Mouse (Mus musculus) stomach, postnatal 0 days (tissue): ENCODE results near the gene Trabd2b. TPM values are rescaled to one million over a fixed set of nuclear protein-coding genes. Genes with fewer than 3 reads are reported as not detected.

Experiments used
- ATAC-seq: fragments of 200-750 bp; cut with Nextera tagmentation; 2 replicates; pipeline ENCODE4 v1.8.0; 2017; ENCODE audit not compliant: low FRiP score, low TSS enrichment
- DNase-seq: peaks from one replicate; pipeline ENCODE4 v3.0.0-alpha.2; 2016; ENCODE audit warnings: low spot score
- H3K27ac ChIP-seq: fragments of 300-500 bp; sonication (generic); replicated peaks from 2 replicates; pipeline ENCODE4 v1.5.1; 2014; ENCODE audit warnings: mild to moderate bottlenecking, control low read depth
- H3K27me3 ChIP-seq: fragments of 300-500 bp; sonication (generic); 2 replicates; pipeline ENCODE4 v1.6.1; 2014; ENCODE audit warnings: low read length; ENCODE audit not compliant: control insufficient read depth, insufficient read depth
- H3K36me3 ChIP-seq: fragments of 300-500 bp; sonication (generic); 2 replicates; pipeline ENCODE4 v1.6.1; 2014; ENCODE audit warnings: low read length, mixed read lengths; ENCODE audit not compliant: control insufficient read depth, insufficient read depth
- H3K4me1 ChIP-seq: fragments of 300-500 bp; sonication (generic); replicated peaks from 2 replicates; pipeline ENCODE4 v1.6.1; 2014; ENCODE audit warnings: antibody characterized with exemption; ENCODE audit not compliant: control insufficient read depth, insufficient read depth
- H3K4me2 ChIP-seq: fragments of 300-500 bp; sonication (generic); replicated peaks from 2 replicates; pipeline ENCODE4 v1.6.1; 2014; ENCODE audit warnings: low read depth, mild to moderate bottlenecking, control low read depth, moderate library complexity
- H3K4me3 ChIP-seq: fragments of 300-500 bp; sonication (generic); 2 replicates; pipeline ENCODE4 v1.5.1; 2014; ENCODE audit warnings: low read depth, low read length, control low read depth
- H3K9ac ChIP-seq: fragments of 300-500 bp; sonication (generic); 2 replicates; pipeline ENCODE4 v1.6.1; 2014; ENCODE audit warnings: mild to moderate bottlenecking, low read length, control low read depth, mixed read lengths
- H3K9me3 ChIP-seq: fragments of 300-500 bp; sonication (generic); 2 replicates; pipeline ENCODE4 v1.6.1; 2016; ENCODE audit warnings: low read length; ENCODE audit not compliant: control insufficient read depth
- CTCF ChIP-seq: IDR thresholded peaks from 2 replicates; pipeline ENCODE4 v1.5.1; 2016; ENCODE audit warnings: antibody characterized with exemption, low read depth, mild to moderate bottlenecking, moderate library complexity
- EP300 ChIP-seq: optimal IDR thresholded peaks from 2 replicates; pipeline ENCODE3; 2016; ENCODE audit warnings: antibody characterized with exemption
- WGBS: fragments of 180-500 bp; shearing (Covaris S2); extraction: QIAGEN DNeasy Blood & Tissue Kit; methylation state at CpG from one replicate; pipeline ENCODE4 v1.1.7; 2014; 5-methylcytosine and 5-hydroxymethylcytosine counted together
- polyA plus RNA-seq: library from polyadenylated mRNA; unstranded; fragments of >200 nt; fragmentation: Nextera tagmentation; extraction: Ambion mirVana; gene quantifications from 2 replicates; pipeline ENCODE4 v1.2.1, GENCODE M21; 2015

Gene Trabd2b
- polyA plus RNA-seq, 1 experiment from 2014 or later, result 0.61 TPM

- 0 out of 2 replicates have a peak, but pooled peaks cover 2% of the 10 kb centered on the region for H3K4me1 ChIP-seq
- H3K4me3 ChIP-seq, result no peak overlapping the region
- H3K27me3 ChIP-seq, result no peaks in the 10 kb centered on the region
- H3K9ac ChIP-seq, result no peak overlapping the region
- 44% methylated on average over 6 of the region's 6 CpGs for whole genome bisulfite sequencing
- DNase-seq (no peak), ATAC-seq (no peak)
- H3K36me3 ChIP-seq, result no peaks in the 10 kb centered on the region
- no peak overlapping the region for H3K27ac ChIP-seq
- no peak overlapping the region for H3K4me2 ChIP-seq
- TF ChIP-seq EP300 (no peak), CTCF (no peak)
- H3K9me3 ChIP-seq, result no peaks in the 10 kb centered on the region
Measured at GRCm38 (mm10) chr4:114557731-114558130, 151.2 kb downstream of the Trabd2b start.

- Histone ChIP-seq H3K27me3 (no peaks in the 10 kb centered on the region), H3K4me1 (0 out of 2 replicates have a peak, but pooled peaks cover 2% of the 10 kb centered on the region), H3K4me3 (no peak overlapping the region), H3K9ac (no peak overlapping the region), H3K36me3 (no peaks in the 10 kb centered on the region), H3K27ac (no peak overlapping the region), H3K9me3 (no peaks in the 10 kb centered on the region), H3K4me2 (no peak overlapping the region)
- WGBS, result 26% methylated on average over 3 of the region's 3 CpGs
- DNase-seq (no peak), ATAC-seq (no peak)
- TF ChIP-seq EP300 (no peak), CTCF (no peak)
Measured at GRCm38 (mm10) chr4:114558487-114558886, 152.0 kb downstream of the Trabd2b start.

GRCm38 (mm10) chr4:114560638-114561216 lies 154.2 kb downstream of the Trabd2b start:
- Histone ChIP-seq H3K9ac (no peak overlapping the region), H3K36me3 (no peaks in the 10 kb centered on the region), H3K9me3 (no peaks in the 10 kb centered on the region), H3K4me2 (no peak overlapping the region), H3K27me3 (no peaks in the 10 kb centered on the region), H3K4me1 (0 out of 2 replicates have a peak, but pooled peaks cover 2% of the 10 kb centered on the region), H3K4me3 (no peak overlapping the region), H3K27ac (no peak overlapping the region)
- TF ChIP-seq CTCF, result no peak
- TF ChIP-seq EP300, result no peak
- ATAC-seq (no peak), DNase-seq (no peak)
- WGBS, result 60% methylated on average over 17 of the region's 17 CpGs

DNA sequence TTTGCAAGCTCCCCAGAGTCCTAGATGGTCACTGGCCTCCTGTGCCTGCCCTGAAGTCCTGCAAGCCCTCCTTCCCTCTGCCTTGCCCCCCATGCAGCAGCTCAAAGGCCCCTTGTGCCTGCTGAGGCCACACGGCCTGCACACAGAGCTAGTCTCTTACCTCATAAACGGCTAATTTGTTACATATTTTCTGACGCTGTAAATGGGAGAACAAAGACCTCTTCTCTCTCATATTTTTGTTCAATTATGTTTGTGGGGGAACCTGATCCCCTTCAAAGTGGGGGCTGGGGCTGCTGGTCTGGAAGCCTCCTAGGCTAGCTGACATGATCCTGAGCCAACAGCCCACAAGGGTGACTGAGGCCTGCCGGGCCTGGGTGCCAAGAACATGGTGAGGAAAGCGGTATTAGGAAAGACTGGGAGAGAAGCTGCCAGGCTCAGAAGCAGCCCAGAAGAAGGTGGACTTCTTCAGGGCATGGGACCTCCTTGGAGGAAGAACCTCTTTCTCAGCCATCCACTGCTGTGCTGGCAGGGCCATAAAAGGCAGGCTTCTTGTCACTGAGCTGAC lies 157.7 kb downstream of the Trabd2b start:
- Histone ChIP-seq H3K4me2 (no peak overlapping the region), H3K27me3 (no peaks in the 10 kb centered on the region), H3K4me1 (no peaks in the 10 kb centered on the region), H3K9me3 (no peaks in the 10 kb centered on the region), H3K4me3 (no peak overlapping the region), H3K36me3 (no peaks in the 10 kb centered on the region), H3K9ac (no peak overlapping the region), H3K27ac (no peak overlapping the region)
- no peak for ATAC-seq
- no peak for DNase-seq
- WGBS, result 60% methylated on average over 5 of the region's 5 CpGs
- TF ChIP-seq CTCF, result no peak
- TF ChIP-seq EP300, result no peak

GRCm38 (mm10) chr4:114567594-114567993 lies 161.1 kb downstream of the Trabd2b start:
- Histone ChIP-seq H3K9me3 (no peaks in the 10 kb centered on the region), H3K27me3 (no peaks in the 10 kb centered on the region), H3K4me2 (no peak overlapping the region), H3K4me3 (no peak overlapping the region), H3K36me3 (no peaks in the 10 kb centered on the region), H3K27ac (no peak overlapping the region), H3K9ac (no peak overlapping the region), H3K4me1 (no peaks in the 10 kb centered on the region)
- ATAC-seq, result no peak
- TF ChIP-seq CTCF (no peak), EP300 (no peak)
- no peak for DNase-seq
- 73% methylated on average over 6 of the region's 6 CpGs for WGBS

- H3K9ac ChIP-seq, result no peak overlapping the region
- no peak overlapping the region for H3K27ac ChIP-seq
- no peak for ATAC-seq
- no peaks in the 10 kb centered on the region for H3K36me3 ChIP-seq
- no peak overlapping the region for H3K4me2 ChIP-seq
- no peaks in the 10 kb centered on the region for H3K4me1 ChIP-seq
- no peaks in the 10 kb centered on the region for H3K27me3 ChIP-seq
- no peak for DNase-seq
- TF ChIP-seq CTCF (no peak), EP300 (no peak)
- no peak overlapping the region for H3K4me3 ChIP-seq
- 75% methylated on average over 1 of the region's 1 CpGs for WGBS
- H3K9me3 ChIP-seq, result no peaks in the 10 kb centered on the region
Measured at GRCm38 (mm10) chr4:114568081-114568605, 161.6 kb downstream of the Trabd2b start.
